Mouse (Mus musculus) limb, embryonic 10.5 days (tissue): ENCODE results near the gene Lrrc25. TPM values are rescaled to one million over a fixed set of nuclear protein-coding genes. Genes with fewer than 3 reads are reported as not detected.

Experiments used
- DNase-seq: peaks from one replicate; pipeline ENCODE4 v3.0.0-alpha.2; 2017; ENCODE audit warnings: low spot score
- H3K27ac ChIP-seq: fragments of 300-500 bp; sonication (generic); 2 replicates; pipeline ENCODE4 v1.5.1; 2016; ENCODE audit warnings: mild to moderate bottlenecking
- H3K27me3 ChIP-seq: fragments of 300-500 bp; sonication (generic); 2 replicates; pipeline ENCODE4 v1.6.1; 2016; ENCODE audit warnings: low read depth, mild to moderate bottlenecking; ENCODE audit not compliant: poor library complexity, severe bottlenecking
- H3K36me3 ChIP-seq: fragments of 300-500 bp; sonication (generic); 2 replicates; pipeline ENCODE4 v1.6.1; 2016; ENCODE audit warnings: mild to moderate bottlenecking, moderate library complexity
- H3K4me1 ChIP-seq: fragments of 300-500 bp; sonication (generic); 2 replicates; pipeline ENCODE4 v1.6.1; 2016
- H3K4me3 ChIP-seq: fragments of 300-500 bp; sonication (generic); 2 replicates; pipeline ENCODE4 v1.5.1; 2016; ENCODE audit warnings: mild to moderate bottlenecking, moderate library complexity
- H3K9me3 ChIP-seq: fragments of 300-500 bp; sonication (generic); replicated peaks from 2 replicates; pipeline ENCODE4 v1.6.1; 2016; ENCODE audit warnings: mild to moderate bottlenecking
- WGBS: fragments of 180-500 bp; shearing (Covaris S2); methylation state at CpG from one replicate; pipeline ENCODE4 v1.1.7; 2016; 5-methylcytosine and 5-hydroxymethylcytosine counted together
- polyA plus RNA-seq: library from polyadenylated mRNA; unstranded; fragments of >200 nt; fragmentation: Nextera tagmentation; extraction: Ambion mirVana; gene quantifications from 2 replicates; pipeline ENCODE4 v1.2.1, GENCODE M21; 2016

Gene Lrrc25
- polyA plus RNA-seq, 1 experiment from 2014 or later, result 0.64 TPM

GRCm38 (mm10) chr8:70664631-70665030 lies 48.7 kb downstream of the Lrrc25 start:
- no peaks in the 10 kb centered on the region for H3K36me3 ChIP-seq
- no peaks in the 10 kb centered on the region for H3K27me3 ChIP-seq
- H3K27ac ChIP-seq, result no peak overlapping the region
- 81% methylated on average over 3 of the region's 3 CpGs for WGBS
- DNase-seq, result no peak
- H3K4me3 ChIP-seq, result no peak overlapping the region
- H3K9me3 ChIP-seq, result no peaks in the 10 kb centered on the region
- H3K4me1 ChIP-seq, result peaks cover 9% of the 10 kb centered on the region

DNA sequence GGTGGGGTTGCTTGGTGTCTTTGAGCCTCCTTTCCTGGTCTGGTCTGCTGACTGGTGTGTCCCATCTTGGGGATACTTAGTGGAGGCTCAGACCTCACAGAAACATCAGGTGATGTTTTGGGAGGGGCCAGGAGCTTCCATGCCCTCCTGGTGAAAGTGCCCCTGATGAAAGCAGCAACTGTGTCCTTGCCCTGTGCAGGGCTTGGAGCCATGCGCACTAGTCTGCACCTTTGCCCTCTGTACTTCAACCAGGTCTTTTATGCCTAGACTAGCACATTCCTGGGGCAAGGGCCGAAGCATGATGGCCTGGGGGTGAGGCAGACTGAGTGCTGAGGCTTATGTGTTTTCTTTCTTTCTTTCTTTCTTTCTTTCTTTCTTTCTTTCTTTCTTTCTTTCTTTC lies 49.6 kb downstream of the Lrrc25 start:
- Histone ChIP-seq H3K4me3 (no peak overlapping the region), H3K36me3 (no peaks in the 10 kb centered on the region), H3K27me3 (no peaks in the 10 kb centered on the region), H3K4me1 (peaks cover under 1% of the 10 kb centered on the region), H3K27ac (no peak overlapping the region), H3K9me3 (no peaks in the 10 kb centered on the region)
- 71% methylated on average over 2 of the region's 2 CpGs for WGBS
- DNase-seq, result no peak

- Histone ChIP-seq H3K4me3 (no peak overlapping the region), H3K27me3 (no peaks in the 10 kb centered on the region), H3K36me3 (no peaks in the 10 kb centered on the region), H3K27ac (no peak overlapping the region), H3K4me1 (peaks cover 8% of the 10 kb centered on the region; the same call in 1 of the 2 replicates), H3K9me3 (no peaks in the 10 kb centered on the region)
- WGBS, result 78% methylated on average over 5 of the region's 5 CpGs
- no peak for DNase-seq
Measured at GRCm38 (mm10) chr8:70667071-70667470, 51.1 kb downstream of the Lrrc25 start.

Other genes with a start within 250 kb of the Lrrc25 start
- gene Comp, start 242.6 kb upstream of the Lrrc25 start, polyA plus RNA-seq, result 0.08 and 0.35 TPM in 2 replicates
- 20.1 and 23.2 TPM in 2 replicates for gene Crtc1, start 176.6 kb upstream of the Lrrc25 start, polyA plus RNA-seq
- 24.1 and 29.0 TPM in 2 replicates for gene Klhl26, start 139.2 kb upstream of the Lrrc25 start, polyA plus RNA-seq
- 22.4 and 23.7 TPM in 2 replicates for gene Tmem59l, start 128.8 kb upstream of the Lrrc25 start, polyA plus RNA-seq
- gene Crlf1, start 123.0 kb upstream of the Lrrc25 start, polyA plus RNA-seq, result 79.8 and 126 TPM in 2 replicates
- 126 and 143 TPM in 2 replicates for gene Rex1bd, start 109.4 kb upstream of the Lrrc25 start, polyA plus RNA-seq
- gene Uba52, start 105.4 kb upstream of the Lrrc25 start, polyA plus RNA-seq, result 877 and 996 TPM in 2 replicates
- gene Fkbp8, start 88.4 kb upstream of the Lrrc25 start, polyA plus RNA-seq, result 297 and 310 TPM in 2 replicates
- 45.4 and 46.6 TPM in 2 replicates for gene Kxd1, start 88.2 kb upstream of the Lrrc25 start, polyA plus RNA-seq
- 20.9 and 26.1 TPM in 2 replicates for gene Ell, start 76.7 kb upstream of the Lrrc25 start, polyA plus RNA-seq
- gene Isyna1, start 21.8 kb upstream of the Lrrc25 start, polyA plus RNA-seq, result 214 and 225 TPM in 2 replicates
- 164 and 182 TPM in 2 replicates for gene Ssbp4, start 7.3 kb upstream of the Lrrc25 start, polyA plus RNA-seq
- not detected in 2 replicates for gene Gdf15, start 16.3 kb downstream of the Lrrc25 start, polyA plus RNA-seq
- 44.7 and 45.0 TPM in 2 replicates for gene Pgpep1, start 44.2 kb downstream of the Lrrc25 start, polyA plus RNA-seq
- gene Lsm4, start 57.1 kb downstream of the Lrrc25 start, polyA plus RNA-seq, result 405 and 438 TPM in 2 replicates
- 69.0 and 80.6 TPM in 2 replicates for gene Jund, start 82.8 kb downstream of the Lrrc25 start, polyA plus RNA-seq
- gene Iqcn, start 87.3 kb downstream of the Lrrc25 start, polyA plus RNA-seq, result not detected in 2 replicates
- not detected in 2 replicates for gene Gm3336, start 102.4 kb downstream of the Lrrc25 start, polyA plus RNA-seq
- gene Pde4c, start 107.6 kb downstream of the Lrrc25 start, polyA plus RNA-seq, result 0.10 and 0.25 TPM in 2 replicates
- 7.1 and 10.8 TPM in 2 replicates for gene Rab3a, start 138.5 kb downstream of the Lrrc25 start, polyA plus RNA-seq
- 25.2 and 29.9 TPM in 2 replicates for gene Mpv17l2, start 144.8 kb downstream of the Lrrc25 start, polyA plus RNA-seq
- gene Pik3r2, start 160.6 kb downstream of the Lrrc25 start, polyA plus RNA-seq, result 92.7 and 100 TPM in 2 replicates
- 12.7 and 17.1 TPM in 2 replicates for gene Mast3, start 188.9 kb downstream of the Lrrc25 start, polyA plus RNA-seq
- not detected in 2 replicates for gene Il12rb1, start 192.3 kb downstream of the Lrrc25 start, polyA plus RNA-seq
- gene Arrdc2, start 223.6 kb downstream of the Lrrc25 start, polyA plus RNA-seq, result 4.4 and 5.0 TPM in 2 replicates
- gene Kcnn1, start 247.1 kb downstream of the Lrrc25 start, polyA plus RNA-seq, result 2.8 and 4.0 TPM in 2 replicates